Mouse (Mus musculus) gastrocnemius, postnatal 36 days (tissue): ENCODE results near the gene Pik3c2b. TPM values are rescaled to one million over a fixed set of nuclear protein-coding genes. Genes with fewer than 3 reads are reported as not detected.

Experiments
- DNase-seq, 2 experiments: peaks; one replicate each; pipeline ENCODE4 v3.0.0; 2022
- intact Hi-C: fragments of 180-260 bp; cut with DNase I; formaldehyde crosslinking; loops from one replicate; pipeline ENCODE4 v1.15.1; 2025
- total RNA-seq, 2 experiments: library from RNA; stranded (reverse); gene quantifications; 2 replicates each; pipeline ENCODE4 v1.2.3; 2021

The Pik3c2b gene
- total RNA-seq, 2 experiments from 2014 or later = 9.3 to 11.1 TPM

- DNase-seq = no peak
- intact Hi-C loops = no loop called here
Observed at GRCm38 (mm10) chr1:133069275-133070120, 24.0 kb downstream of the Pik3c2b start.

- intact Hi-C loops = no loop called here
- DNase-seq = no peak
Observed at GRCm38 (mm10) chr1:133070157-133070556, 24.7 kb downstream of the Pik3c2b start.

DNA sequence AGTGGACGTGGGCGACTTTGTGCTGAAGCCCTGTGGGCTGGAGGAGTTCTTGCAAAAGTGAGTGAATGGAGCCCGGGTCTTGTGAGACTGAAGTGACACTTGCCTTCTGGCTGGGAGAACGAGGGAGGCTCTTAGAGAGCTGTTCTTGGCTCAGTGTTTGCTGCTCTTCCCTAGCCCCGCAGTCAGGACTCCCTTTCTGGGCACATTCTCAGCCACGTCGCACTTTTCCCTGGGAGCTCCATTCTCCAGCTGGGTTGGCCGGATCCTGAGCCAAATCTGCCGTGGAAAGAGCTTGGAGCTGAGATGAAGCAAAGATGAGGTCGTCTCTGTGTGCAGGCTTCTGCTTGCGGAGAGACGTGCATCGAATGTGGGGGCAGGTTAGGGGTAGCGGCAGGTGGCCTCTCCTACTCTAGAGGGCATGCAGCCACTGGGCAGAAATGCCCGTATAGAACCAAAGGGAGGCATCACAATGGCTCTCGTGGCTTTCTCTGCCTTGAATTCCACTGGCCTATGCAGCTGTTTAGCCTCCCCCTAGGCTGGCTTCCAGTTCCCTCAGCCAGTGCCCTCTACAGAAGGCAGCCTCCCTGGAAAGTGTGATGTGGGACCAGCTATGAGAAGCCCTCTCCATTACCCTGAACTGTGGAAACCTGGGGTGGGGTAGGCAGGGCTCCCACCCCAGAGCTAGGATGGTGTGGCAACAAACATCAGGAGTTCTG is 26.4 kb downstream of the Pik3c2b start:
- DNase-seq = peak; percentile 62 to 68
- intact Hi-C loops = no loop called here

- DNase-seq = no peak
- intact Hi-C loops = no loop called here
Observed at GRCm38 (mm10) chr1:133073327-133073856, 27.9 kb downstream of the Pik3c2b start.

- intact Hi-C loops = no loop called here
Observed at GRCm38 (mm10) chr1:133074541-133074940, 29.1 kb downstream of the Pik3c2b start.

GRCm38 (mm10) chr1:133075651-133076400 is 30.4 kb downstream of the Pik3c2b start:
- intact Hi-C loops = no loop called here
- DNase-seq = no peak

More at GRCm38 (mm10) chr1:133074541-133074940, 29.1 kb downstream of the Pik3c2b start:
- DNase-seq = no peak

GRCm38 (mm10) chr1:133076681-133077514 is 31.4 kb downstream of the Pik3c2b start:
- no peak for DNase-seq
- intact Hi-C loops = no loop called here

GRCm38 (mm10) chr1:133077606-133078337 is 32.3 kb downstream of the Pik3c2b start:
- no peak for DNase-seq
- intact Hi-C loops = no loop called here

DNA sequence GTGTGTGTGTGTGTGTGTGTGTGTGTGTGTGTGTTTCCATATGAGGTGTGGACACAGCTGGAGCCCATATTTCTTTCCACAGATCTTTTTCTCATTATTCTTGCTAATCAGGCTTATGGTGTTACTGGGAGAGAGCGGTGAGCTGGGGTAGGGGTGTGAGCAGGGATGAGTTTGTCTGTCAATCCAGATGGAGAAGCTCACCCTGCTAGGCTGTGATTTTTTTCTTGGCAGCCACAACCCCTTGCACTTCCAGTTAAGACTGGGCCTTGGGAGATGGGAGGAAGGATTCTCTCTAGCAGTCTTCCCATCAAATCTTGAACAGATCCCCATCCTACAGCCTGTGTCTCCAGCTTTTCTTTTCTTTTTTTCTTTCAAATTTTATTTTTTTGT is 32.9 kb downstream of the Pik3c2b start:
- no peak for DNase-seq
- intact Hi-C loops = no loop called here

GRCm38 (mm10) chr1:133079509-133079908 is 34.0 kb downstream of the Pik3c2b start:
- intact Hi-C loops = no loop called here
- no peak for DNase-seq

DNA sequence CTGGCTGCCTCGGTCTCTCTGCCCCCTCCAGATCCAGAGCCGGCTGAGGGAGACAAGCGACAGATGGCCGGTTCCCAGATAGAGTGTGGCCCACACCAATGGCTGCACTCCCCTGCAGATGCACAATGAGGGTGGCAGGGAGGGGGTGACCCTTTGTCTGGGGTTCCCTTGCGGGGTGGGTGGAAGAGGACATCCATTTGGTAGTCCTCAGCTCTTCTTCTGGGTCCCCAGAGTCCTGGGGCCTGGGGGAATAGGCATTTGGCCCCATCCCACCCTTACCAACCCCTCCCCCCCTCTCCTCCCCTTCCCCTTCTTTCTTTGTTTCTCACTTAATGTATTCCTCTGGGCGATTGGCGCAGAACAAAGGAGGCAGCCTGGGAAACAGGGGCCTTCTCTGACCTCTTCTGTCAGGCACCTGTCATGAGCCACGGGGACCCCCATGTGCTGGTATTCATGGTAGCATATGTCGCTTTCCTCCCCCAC is 34.7 kb downstream of the Pik3c2b start:
- DNase-seq = no peak
- intact Hi-C loops = no loop called here

DNA sequence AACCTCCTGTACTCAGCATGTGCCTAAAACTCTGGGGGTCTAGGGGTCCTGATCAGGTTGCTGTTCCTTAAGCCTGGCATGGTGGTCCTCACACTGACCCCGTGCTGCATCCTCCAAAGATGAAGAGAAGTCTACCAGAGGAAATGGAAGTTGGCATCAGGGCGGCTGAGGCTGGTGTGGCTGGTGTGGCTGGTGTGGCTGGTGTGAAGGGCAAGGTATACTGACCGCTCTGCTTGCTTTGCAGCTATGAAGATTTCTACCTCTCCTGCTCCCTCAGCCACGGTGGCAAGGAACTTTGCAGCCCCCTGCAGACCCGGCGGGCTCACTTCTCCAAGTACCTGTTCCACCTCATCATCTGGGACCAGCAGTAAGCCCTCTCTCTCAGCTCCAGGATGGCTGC is 35.2 kb downstream of the Pik3c2b start:
- intact Hi-C loops = no loop called here
- DNase-seq = no peak

GRCm38 (mm10) chr1:133083003-133083546 is 37.6 kb downstream of the Pik3c2b start:
- intact Hi-C loops = no loop called here
- DNase-seq = no peak

- peak; percentile 34 to 53 for DNase-seq
- intact Hi-C loops = no loop called here
Observed at GRCm38 (mm10) chr1:133083942-133084625, 38.6 kb downstream of the Pik3c2b start.

- no peak for DNase-seq
- intact Hi-C loops = no loop called here
Observed at GRCm38 (mm10) chr1:133084708-133085416, 39.4 kb downstream of the Pik3c2b start.

GRCm38 (mm10) chr1:133085417-133085742 is 39.9 kb downstream of the Pik3c2b start:
- intact Hi-C loops = no loop called here
- DNase-seq = no peak

DNA sequence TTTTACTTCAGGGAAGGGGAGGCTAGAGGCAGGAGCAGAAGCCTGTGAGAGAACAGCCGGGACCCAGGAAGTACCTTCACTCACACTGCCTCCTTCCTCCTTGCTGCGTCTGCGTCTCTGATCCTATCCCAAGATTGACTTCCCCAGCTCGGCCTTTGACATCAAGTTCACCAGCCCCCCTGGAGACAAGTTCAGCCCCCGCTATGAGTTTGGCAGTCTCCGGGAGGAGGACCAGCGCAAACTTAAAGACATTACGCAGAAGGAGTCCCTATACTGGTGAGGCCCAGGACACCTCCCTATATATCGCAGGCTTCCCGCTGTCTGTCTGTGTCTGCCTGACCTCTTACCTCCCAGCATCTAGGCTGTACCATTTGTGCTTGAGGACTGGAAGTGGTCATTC is 41.3 kb downstream of the Pik3c2b start:
- intact Hi-C loops = loop anchor here (2.0 kb wide), 1 partner anchor 40 kb away; no protein-coding TSS in a partner anchor
- DNase-seq = no peak
